Mouse (Mus musculus) neutrophil, adult 5-6 weeks (primary cell): ENCODE results near the gene Gldc. TPM values are rescaled to one million over a fixed set of nuclear protein-coding genes. Genes with fewer than 3 reads are reported as not detected.

Source experiments
- ATAC-seq: fragments of 151-379, 151-347 bp; 2 replicates; pipeline ENCODE4 v1.8.0; 2017; ENCODE audit warnings: mild to moderate bottlenecking, moderate TSS enrichment; ENCODE audit not compliant: insufficient number of reproducible peaks, poor library complexity, low FRiP score, severe bottlenecking; ENCODE audit errors: extremely low read depth
- total RNA-seq: library from RNA; stranded (forward); fragments of 200-1000 nt; gene quantifications from 2 replicates; pipeline ENCODE4 v1.2.3, GENCODE M21; 2017

Gldc gene
- total RNA-seq, 1 experiment from 2014 or later, result 0.12 TPM

- ATAC-seq, result no peak
Observed at GRCm38 (mm10) chr19:30114919-30115441, 60.2 kb downstream of the Gldc start.

GRCm38 (mm10) chr19:30112961-30113688, 62.1 kb downstream of the Gldc start:
- ATAC-seq, result no peak

DNA sequence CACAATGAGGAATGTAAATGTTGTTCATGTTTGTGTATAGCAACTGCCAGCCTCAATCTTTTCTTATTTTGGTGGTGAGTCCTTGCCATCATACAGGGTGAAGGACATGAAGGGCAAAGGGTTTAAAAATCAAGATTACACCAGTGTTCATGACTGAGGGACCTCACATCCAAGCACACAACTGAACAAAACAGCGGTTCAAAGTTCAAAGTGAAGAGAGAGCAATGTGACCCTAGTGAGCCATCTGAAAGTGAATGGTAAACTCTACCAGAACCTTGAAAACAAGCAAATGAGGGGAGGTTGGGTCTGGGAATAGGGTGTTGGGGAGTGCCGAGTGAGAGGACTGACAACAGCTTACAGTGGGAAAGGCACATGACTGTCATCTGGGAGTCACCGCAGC, 63.8 kb downstream of the Gldc start:
- no peak for ATAC-seq

DNA sequence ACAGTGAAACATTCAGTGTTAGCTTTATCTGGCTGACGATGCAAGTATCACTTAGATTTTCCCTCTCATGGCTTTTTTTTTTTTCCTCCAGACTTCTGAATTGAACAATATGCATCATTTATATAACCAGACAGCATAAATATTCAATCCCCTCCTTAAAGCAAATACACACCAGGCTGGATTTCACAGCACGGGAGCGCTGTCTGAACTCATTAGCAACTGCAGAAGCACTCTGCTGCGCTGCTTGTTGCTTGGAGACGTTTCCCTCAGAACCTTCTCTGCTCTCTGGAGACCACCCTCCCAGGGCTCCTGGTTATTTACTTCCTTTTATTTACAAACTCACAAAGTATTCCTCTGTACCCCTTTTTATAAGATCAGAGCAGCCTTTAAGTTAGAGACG, 66.1 kb downstream of the Gldc start:
- no peak for ATAC-seq

GRCm38 (mm10) chr19:30108616-30109015, 66.6 kb downstream of the Gldc start:
- no peak for ATAC-seq

DNA sequence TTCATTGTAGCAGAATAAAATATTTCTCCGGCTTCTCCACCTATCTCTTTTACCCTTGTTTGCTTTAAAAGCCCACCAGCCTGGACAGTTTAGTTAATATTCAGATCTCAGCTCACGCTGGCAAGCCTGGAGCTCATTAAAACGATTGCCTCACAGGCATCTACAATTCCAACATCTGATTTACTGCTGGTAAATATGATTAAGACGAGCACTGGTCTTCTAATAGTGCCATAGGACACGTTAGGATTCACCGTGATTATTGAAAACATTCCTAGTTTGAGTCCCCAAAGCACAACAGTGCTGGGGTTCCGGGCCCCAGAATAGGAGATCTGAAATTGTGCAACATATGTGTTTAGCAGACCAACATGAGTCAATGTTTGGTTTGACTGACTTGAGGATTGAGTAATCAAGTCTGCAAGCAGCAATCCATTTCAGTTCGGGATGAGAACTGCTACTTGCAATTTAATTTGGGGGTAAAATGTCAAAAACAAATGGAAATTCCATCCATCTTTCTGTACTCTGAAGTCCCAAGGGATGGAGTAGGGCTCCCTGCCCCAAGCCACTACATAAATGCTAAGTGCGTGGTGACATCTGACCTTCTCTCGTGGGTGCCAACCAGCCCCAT, 67.9 kb downstream of the Gldc start:
- ATAC-seq, result no peak

DNA sequence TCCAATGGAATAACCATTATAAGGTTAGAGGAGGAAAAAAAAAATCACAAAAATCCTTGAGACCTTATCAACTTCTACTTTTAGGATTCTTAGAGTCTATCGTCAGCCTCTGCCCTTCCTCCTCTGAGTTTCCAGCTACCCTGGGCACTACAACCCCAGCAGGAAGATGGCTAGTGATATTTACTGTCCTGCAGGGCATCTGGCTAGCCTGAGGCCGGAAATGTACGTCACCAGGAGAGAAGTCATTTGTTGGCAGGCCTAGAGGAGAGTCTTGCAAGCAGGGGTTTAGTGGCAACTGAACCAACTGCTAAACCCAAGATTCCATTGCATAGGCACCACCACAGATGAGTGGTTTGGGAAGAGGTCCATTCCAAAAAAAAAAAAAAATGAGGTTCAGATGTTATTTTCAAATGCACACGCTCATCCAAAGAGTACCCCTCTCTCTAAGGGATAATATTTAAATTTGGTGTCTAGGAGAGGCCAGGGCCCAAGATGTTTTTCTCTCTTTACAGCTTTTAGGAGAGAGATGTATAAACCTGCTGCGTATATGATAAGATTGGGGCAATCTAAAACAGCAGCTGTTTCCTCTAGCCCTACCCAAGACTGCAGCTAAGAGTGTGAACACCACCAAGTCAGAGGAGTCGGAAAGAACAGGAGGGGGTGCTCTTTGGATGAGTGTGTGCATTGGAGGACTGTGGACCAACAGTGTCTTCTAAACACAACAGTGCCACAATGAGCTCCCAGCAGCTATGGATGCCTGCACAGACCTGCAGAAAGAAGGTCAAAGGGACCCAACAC, 70.0 kb downstream of the Gldc start:
- no peak for ATAC-seq

GRCm38 (mm10) chr19:30102620-30103019, 72.6 kb downstream of the Gldc start:
- no peak for ATAC-seq

GRCm38 (mm10) chr19:30100571-30100970, 74.7 kb downstream of the Gldc start:
- ATAC-seq, result no peak

DNA sequence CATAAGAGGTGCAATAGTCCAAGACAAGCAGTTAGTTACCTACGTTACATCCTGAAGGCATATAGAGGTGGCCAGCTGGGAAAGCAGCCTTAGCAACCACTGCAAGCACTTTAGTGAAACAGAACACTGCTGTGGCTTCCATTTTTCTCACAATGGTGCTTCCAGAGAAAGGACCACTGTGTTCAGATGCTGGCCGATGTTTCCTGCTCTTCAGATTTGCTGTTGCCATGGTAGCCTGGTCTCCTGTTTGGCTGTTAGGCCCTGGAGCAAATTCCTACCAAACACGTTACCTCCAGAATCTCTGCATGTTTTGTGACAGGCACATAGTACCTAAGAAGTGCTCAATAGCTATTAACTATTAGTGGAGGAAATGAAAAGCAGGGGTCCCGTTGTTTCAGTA, 78.2 kb downstream of the Gldc start:
- ATAC-seq, result no peak

- ATAC-seq, result no peak
Observed at GRCm38 (mm10) chr19:30096186-30096585, 79.0 kb downstream of the Gldc start.

GRCm38 (mm10) chr19:30091644-30092295, 83.5 kb downstream of the Gldc start:
- no peak for ATAC-seq

- no peak for ATAC-seq
Observed at GRCm38 (mm10) chr19:30090163-30090562, 85.1 kb downstream of the Gldc start.

GRCm38 (mm10) chr19:30065797-30066196, 109.4 kb downstream of the Gldc start:
- no peak for ATAC-seq

GRCm38 (mm10) chr19:30054218-30054617, 121.0 kb downstream of the Gldc start:
- no peak for ATAC-seq

GRCm38 (mm10) chr19:30051479-30051878, 123.8 kb downstream of the Gldc start:
- ATAC-seq, result no peak

- no peak for ATAC-seq
Observed at GRCm38 (mm10) chr19:30050584-30050983, 124.6 kb downstream of the Gldc start.
